Mouse (Mus musculus): ENCODE results near the gene Atp11a.

Gene Atp11a

GRCm38 (mm10) chr8:12769296-12769695 lies 12.5 kb downstream of the Atp11a start:
- no peak for DNase-seq (ENCODE audit: low spot score)

GRCm38 (mm10) chr8:12772319-12772718 lies 15.5 kb downstream of the Atp11a start:
- DNase-seq (ENCODE audit: low spot score): no peak

- DNase-seq (ENCODE audit: low spot score): no peak
Observed at GRCm38 (mm10) chr8:12773914-12774313, 17.1 kb downstream of the Atp11a start.

GRCm38 (mm10) chr8:12774872-12775298 lies 18.1 kb downstream of the Atp11a start:
- DNase-seq (ENCODE audit: low spot score): no peak

GRCm38 (mm10) chr8:12775302-12775975 lies 18.6 kb downstream of the Atp11a start:
- DNase-seq (ENCODE audit: low spot score): no peak

- no peak for DNase-seq (ENCODE audit: low spot score)
Observed at GRCm38 (mm10) chr8:12776166-12776565, 19.4 kb downstream of the Atp11a start.

GRCm38 (mm10) chr8:12777171-12777570 lies 20.4 kb downstream of the Atp11a start:
- no peak for DNase-seq (ENCODE audit: low spot score)

- DNase-seq (ENCODE audit: low spot score): peak; percentile 67
Observed at GRCm38 (mm10) chr8:12779541-12779940, 22.7 kb downstream of the Atp11a start.

- DNase-seq (ENCODE audit: low spot score): no peak
Observed at GRCm38 (mm10) chr8:12785508-12785907, 28.7 kb downstream of the Atp11a start.

- no peak for DNase-seq (ENCODE audit: low spot score)
Observed at GRCm38 (mm10) chr8:12786261-12786957, 29.6 kb downstream of the Atp11a start.

GRCm38 (mm10) chr8:12786958-12787301 lies 30.1 kb downstream of the Atp11a start:
- no peak for DNase-seq (ENCODE audit: low spot score)

GRCm38 (mm10) chr8:12787427-12787826 lies 30.6 kb downstream of the Atp11a start:
- no peak for DNase-seq (ENCODE audit: low spot score)

GRCm38 (mm10) chr8:12788695-12789094 lies 31.9 kb downstream of the Atp11a start:
- no peak for DNase-seq (ENCODE audit: low spot score)

GRCm38 (mm10) chr8:12795011-12795671 lies 38.3 kb downstream of the Atp11a start:
- no peak for DNase-seq (ENCODE audit: low spot score)

GRCm38 (mm10) chr8:12799099-12799498 lies 42.3 kb downstream of the Atp11a start:
- DNase-seq (ENCODE audit: low spot score): no peak

GRCm38 (mm10) chr8:12799832-12800231 lies 43.0 kb downstream of the Atp11a start:
- no peak for DNase-seq (ENCODE audit: low spot score)

GRCm38 (mm10) chr8:12800246-12800645 lies 43.4 kb downstream of the Atp11a start:
- DNase-seq (ENCODE audit: low spot score): no peak

GRCm38 (mm10) chr8:12801586-12801985 lies 44.8 kb downstream of the Atp11a start:
- DNase-seq (ENCODE audit: low spot score): no peak

- DNase-seq (ENCODE audit: low spot score): no peak
Observed at GRCm38 (mm10) chr8:12803121-12803520, 46.3 kb downstream of the Atp11a start.

GRCm38 (mm10) chr8:12804909-12805308 lies 48.1 kb downstream of the Atp11a start:
- DNase-seq (ENCODE audit: low spot score): no peak

- DNase-seq (ENCODE audit: low spot score): no peak
Observed at GRCm38 (mm10) chr8:12805569-12805968, 48.8 kb downstream of the Atp11a start.

GRCm38 (mm10) chr8:12808018-12808417 lies 51.2 kb downstream of the Atp11a start:
- no peak for DNase-seq (ENCODE audit: low spot score)

- DNase-seq (ENCODE audit: low spot score): no peak
Observed at GRCm38 (mm10) chr8:12809516-12809915, 52.7 kb downstream of the Atp11a start.

Measured in urinary bladder, postnatal 14 days (tissue).